Mouse (Mus musculus): ENCODE measurements around the gene Ift20.

GRCm38 (mm10) chr11:78528714-78529113, 7.4 kb upstream of the Ift20 start:
- TF ChIP-seq POLR2A (IDR thresholded peaks at IDR 0.05; ENCODE audit: insufficient read depth, low read length) (no peak), EP300 (IDR thresholded peaks at IDR 0.05; ENCODE audit: insufficient read depth, low read depth, low read length) (no peak), CTCF (IDR thresholded peaks at IDR 0.05; ENCODE audit: low read depth, low read length) (no peak)

Data from ES-Bruce4 (cell line).